Mouse (Mus musculus) kidney, postnatal 4 days (tissue): Measurements from ENCODE around the gene Ipo13.
A peak's percentile ranks its signal among the peaks of the same experiment; 100 is the strongest.

ENCODE experiments used
- DNase-seq, 2 experiments: peaks; one replicate each; pipeline ENCODE4 v3.0.0; 2021; ENCODE audit warnings: mixed read lengths in 2 of 2

Ipo13 gene

GRCm38 (mm10) chr4:117914591-117915442 is at the start of gene Ipo13:
Ipo13 (minus strand) TSS chr4:117914999.
- peak; percentile 95 for DNase-seq

DNA sequence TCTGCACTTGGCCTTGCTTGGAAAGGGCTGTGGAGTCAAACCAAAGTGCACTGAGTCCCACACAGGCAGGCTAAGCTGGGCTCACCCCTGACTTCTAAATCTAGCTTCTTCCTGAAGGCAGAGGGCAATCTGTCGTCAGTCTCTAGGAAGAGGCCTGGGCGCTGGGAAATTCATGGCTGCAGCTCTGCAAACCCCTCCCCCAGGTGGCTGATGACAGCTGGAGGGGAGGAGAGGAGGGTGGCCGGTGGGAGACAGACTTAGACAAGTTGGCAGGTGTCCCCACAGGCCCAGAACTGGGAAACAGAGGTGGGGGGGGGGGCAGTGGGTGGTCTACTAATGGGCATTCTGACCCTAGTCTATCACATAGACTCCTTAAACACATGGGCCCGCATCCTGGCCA is 42.7 kb upstream of the Ipo13 start:
- no peak for DNase-seq

- no peak for DNase-seq
Observed at GRCm38 (mm10) chr4:117947493-117947892, 32.7 kb upstream of the Ipo13 start.

- peak in 1 of 2 experiments; percentile 29 for DNase-seq
Observed at GRCm38 (mm10) chr4:117946639-117947305, 32.0 kb upstream of the Ipo13 start.

GRCm38 (mm10) chr4:117943317-117943716 is 28.5 kb upstream of the Ipo13 start:
- no peak for DNase-seq

- DNase-seq, result no peak
Observed at GRCm38 (mm10) chr4:117936964-117937363, 22.2 kb upstream of the Ipo13 start.

DNA sequence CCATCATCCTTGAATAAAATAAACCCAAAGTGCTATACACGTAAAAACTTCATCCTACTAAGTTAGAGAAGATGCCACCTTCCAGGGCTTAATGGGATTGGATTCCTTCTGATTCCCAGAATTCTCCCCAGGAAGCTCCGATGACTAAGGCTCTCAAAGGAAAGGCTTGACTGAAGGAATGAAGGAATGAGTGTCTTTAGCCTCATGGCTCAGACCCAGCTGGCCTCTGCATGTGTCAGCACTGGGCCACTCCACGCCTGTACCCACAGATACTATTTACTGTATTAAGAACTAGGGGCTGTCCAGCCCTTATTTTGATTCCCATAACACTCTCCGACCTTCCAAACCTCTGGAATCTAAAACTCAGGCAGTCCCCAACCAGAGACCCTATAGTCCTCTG is 19.3 kb upstream of the Ipo13 start:
- DNase-seq, result no peak

DNA sequence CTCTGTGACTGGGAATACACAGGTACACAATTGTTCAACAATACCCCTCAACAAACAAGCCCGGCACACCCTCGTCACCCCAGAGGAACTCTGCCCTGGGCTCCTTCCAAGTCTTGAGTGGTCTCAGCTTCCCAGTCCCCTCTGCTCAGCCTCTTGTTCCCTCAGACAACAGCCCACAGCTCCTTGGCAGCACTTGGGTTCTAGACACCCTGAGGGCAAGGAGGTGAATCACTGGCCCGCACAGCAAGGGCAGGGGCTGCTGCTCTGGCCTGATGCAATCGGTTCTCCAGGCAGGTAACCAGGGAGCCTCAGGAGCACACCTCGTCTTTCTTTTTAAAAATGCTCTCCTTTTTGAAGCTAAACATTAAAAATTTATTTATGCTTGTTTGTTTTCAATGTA is 18.4 kb upstream of the Ipo13 start:
- no peak for DNase-seq

- peak; percentile 74 to 84 for DNase-seq
Observed at GRCm38 (mm10) chr4:117929391-117929881, 14.6 kb upstream of the Ipo13 start, which contains the start of gene Artn. Artn (minus strand) TSS chr4:117929763.

DNA sequence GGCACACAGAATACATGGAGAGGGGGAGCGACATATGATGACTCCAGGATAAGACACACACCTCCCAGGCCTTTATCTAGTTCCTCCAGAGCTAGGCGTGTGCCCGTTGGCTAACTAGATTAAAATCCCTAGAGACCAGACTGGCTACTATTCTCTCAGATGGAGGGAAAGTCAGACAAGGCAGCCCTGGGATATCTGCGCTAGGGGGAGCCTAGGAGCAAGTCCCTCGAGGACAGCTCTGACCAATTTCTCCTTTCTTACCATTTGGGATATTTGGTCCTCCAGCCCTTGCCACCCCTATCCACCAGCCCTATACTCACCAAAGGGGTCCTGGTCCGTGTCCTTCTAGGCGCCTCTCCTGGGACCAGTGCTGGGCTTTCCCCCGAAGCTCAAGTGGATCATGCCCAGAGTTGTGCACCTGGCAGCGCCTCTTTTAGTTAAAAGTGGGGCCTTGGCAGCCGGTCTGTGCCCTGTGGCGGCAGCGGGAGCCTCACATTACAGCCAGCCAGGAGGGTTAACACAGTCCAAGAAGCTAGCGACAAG is 14.0 kb upstream of the Ipo13 start:
- peak; percentile 79 to 84 for DNase-seq

GRCm38 (mm10) chr4:117928234-117928633 is 13.4 kb upstream of the Ipo13 start:
- DNase-seq, result peak; percentile 66 to 71

GRCm38 (mm10) chr4:117926545-117927482 is 12.0 kb upstream of the Ipo13 start:
- DNase-seq, result peak; percentile 63 to 77

- DNase-seq, result no peak
Observed at GRCm38 (mm10) chr4:117924916-117925315, 10.1 kb upstream of the Ipo13 start.

DNA sequence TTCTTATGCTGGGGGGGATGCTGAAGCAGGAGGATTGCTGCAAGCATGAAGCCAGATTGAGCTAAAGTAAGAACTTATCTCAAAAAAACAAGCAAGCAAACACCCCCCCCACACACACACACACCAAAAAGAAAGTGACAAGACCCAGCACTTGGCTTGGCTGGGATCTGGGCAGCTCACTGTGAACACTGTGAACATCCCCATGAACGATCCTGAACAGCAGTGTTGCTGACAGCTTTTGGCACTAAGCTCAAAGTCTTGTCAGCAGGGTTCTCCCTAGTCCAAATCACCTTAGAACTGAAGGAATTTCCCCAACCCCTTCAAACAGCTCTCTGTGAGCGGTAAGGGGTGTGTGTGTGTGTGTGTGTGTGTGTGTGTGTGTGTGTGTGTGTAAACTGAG is 8.7 kb upstream of the Ipo13 start:
- DNase-seq, result no peak

DNA sequence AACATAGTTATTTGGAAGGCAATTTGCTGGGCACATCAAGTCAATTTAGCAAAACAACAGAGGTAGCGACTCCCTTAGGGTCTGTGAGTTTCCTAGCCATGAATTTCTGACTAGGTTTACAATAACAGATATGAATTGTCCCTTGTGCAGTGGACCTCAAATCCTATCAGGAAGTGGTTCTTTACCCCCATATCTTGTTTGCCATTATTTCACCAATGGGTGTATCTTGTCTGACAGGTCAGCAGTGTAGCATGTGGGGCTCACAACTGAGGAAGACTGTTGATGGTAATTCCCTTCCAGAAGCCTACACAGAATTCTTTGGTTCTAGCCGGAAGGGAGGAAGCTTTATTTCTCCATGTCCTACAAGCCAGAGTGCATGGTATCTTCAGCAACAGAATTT is 6.6 kb upstream of the Ipo13 start:
- no peak for DNase-seq

DNA sequence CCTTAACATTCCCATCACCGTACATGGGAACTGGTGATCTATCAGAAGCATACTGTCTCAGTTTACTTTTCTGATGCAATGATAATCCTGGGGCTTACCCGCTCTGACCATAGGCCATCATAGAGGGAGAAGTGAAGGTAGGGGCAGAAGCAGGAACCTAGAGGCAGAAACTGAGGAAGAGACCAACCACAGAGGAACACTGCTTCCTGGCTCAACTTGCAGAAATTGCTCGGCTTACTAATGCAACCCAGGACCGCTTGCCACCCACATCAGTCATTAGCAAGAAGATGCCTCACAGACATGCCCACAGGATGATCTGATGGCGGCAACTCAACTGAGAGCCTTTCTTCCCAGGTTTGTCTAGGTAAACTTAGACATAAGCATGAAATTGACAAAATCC is 4.0 kb upstream of the Ipo13 start:
- DNase-seq, result no peak

- peak; percentile 25 to 42 for DNase-seq
Observed at GRCm38 (mm10) chr4:117918261-117918660, 3.5 kb upstream of the Ipo13 start.

DNA sequence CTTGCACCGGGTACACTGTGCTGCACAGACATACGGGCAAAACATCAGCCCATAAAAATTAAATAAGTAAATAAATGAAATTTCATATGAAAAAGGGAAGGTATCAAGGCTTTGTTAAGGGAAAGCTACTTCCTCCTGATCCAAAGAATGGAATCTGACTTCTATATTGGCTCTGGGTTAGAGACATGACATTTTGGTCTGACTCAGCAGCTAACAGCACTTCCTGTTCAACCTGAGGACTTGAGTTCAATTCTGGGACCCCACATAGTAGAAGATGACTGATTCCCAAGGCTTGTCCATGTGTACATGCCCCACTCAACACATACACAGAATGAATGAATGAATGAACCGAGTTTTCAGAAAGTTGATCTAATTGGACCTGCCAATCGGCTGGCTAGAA is 3.0 kb upstream of the Ipo13 start:
- DNase-seq, result no peak

GRCm38 (mm10) chr4:117917402-117917801 is 2.6 kb upstream of the Ipo13 start:
- DNase-seq, result no peak

- DNase-seq, result no peak
Observed at GRCm38 (mm10) chr4:117916386-117916785, 1.6 kb upstream of the Ipo13 start.

- DNase-seq, result peak; percentile 22 to 34
Observed at GRCm38 (mm10) chr4:117915489-117916105, 798 bp upstream of the Ipo13 start.

GRCm38 (mm10) chr4:117914031-117914430 is 768 bp downstream of the Ipo13 start:
- peak; percentile 13 to 19 for DNase-seq
